Mouse (Mus musculus) layer of hippocampus, adult 11-12 months (tissue): ENCODE measurements at regions not wholly inside any gene's neighbourhood (a gene's known extent, or its start where the extent isn't known, plus 50 kb on each side); places are given as distances from the start of the nearest gene placed in this dataset.

ENCODE experiments used
- DNase-seq: peaks from one replicate; pipeline ENCODE4 v3.0.0; 2022; ENCODE audit warnings: low spot score

DNA sequence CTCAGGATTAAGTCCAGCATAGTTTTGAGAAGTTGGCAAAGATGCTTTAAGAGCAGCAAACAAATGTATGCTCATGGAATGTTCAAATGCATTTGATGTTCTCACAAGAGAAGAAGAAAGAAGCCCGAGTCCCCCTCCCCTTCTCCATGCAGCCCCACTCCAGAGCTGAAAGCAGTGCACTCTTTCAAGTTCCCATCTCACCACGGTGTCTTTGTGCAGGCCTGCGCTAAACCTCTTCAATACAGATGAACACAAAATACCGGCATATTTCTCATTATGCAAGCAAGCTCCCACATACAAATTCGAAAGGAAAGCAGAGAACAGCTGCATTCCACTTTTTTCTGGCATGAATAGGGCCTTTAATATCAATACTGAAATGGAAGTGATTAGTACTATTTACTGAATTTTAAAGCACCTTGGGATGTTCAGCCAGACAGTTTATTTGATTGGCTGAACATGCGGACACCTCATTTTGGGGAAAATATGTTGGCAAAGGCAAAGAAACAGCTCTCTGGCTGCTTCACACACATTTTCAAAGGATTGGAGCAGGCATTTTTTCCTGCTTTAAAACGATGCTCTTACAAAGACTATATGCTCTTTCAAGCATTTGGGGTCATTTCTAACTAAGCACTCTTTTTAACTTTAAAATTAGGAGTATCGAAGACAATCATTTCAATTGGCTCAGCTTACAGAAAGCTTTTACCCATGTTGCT, 595.8 kb downstream of the Car8 start:
- DNase-seq: peak; percentile 27

DNA sequence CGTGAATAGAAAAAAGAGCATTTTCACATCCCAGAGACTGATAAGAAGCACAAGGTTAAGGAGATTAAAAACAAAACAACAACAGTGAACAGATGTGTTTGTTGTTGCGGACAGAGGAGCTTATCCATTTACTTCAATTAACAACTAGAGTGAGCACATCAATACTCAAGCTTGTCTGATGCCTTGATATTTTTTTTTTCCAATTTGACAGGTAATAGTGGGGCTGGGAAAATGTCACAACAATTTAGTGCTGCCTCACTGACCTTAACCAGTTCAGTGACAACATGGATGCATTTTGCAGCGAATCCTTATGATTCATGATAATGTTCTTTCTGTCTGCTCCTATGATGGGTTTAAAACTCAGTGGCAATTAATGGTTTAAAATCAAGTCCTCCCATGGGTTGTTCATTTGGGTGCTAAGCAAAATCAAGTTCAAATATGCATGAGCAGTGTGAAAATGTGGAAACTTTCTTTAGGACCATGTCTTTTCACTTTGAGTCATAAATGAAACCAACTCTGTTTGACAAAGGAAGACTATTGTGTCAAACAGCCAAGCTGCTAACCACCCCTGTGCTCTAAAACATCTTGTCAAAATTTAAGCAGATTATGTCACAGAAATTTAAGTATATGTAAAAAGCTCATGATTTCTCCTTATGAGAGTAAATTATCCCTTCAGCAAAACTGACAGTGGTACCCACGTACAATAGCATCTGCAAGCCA, 641.0 kb downstream of the Car8 start:
- DNase-seq: no peak

DNA sequence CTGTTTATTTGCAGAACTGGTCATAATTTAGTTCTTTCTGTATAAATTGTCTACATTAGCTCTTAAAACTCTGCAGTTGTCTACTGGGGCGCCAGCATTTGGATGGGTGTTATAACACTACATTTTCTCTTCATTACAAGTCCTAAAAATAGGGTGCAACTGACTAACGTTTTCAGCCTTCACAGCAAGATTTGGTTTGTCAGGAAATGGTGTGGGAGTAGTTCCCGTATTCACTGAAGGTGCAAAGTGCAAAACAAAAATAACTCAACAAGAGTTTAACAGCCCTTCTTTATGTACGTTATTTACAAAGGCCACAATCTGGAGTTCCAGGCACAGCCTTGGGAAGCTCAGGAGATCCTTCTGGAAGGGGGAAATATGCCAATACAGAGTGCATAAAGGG, 642.7 kb downstream of the Car8 start:
- peak; percentile 51 for DNase-seq

DNA sequence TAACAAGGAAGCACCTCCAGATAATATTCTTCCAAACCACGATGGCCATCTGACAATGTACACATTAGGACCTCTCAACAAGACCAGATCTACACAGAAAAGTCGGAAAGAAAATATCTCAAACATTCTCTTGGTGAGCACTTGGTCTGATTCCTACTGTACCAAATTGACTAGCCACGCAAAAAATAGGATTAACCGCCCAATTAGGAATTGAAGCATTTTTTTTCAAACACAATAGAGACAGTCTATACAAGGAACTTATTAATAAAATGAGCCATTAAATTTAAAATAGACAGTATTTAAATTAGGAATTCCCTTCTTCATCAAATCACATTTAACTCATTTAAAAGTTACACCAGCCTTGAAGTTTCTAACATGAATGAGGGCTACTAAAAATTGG, 655.0 kb downstream of the Car8 start:
- DNase-seq: no peak

DNA sequence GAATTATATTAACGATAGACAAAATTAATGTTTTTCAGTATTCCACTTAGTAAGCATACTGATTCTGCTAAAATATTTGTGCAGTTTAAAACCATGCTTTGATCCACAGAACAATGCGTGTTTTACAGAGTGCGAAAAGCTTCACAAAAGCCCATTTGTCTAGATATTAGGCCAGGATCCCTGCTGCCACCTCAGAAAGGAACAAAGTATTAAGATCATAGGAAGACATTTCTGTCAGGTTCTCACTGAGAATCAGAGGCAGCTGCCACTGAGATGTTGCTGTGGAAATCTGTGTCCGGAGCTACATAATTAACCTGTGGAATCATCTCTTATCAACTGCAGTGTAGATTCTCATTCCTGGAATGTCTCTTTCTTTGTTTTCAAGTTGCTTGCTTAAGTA, 656.9 kb downstream of the Car8 start:
- no peak for DNase-seq

DNA sequence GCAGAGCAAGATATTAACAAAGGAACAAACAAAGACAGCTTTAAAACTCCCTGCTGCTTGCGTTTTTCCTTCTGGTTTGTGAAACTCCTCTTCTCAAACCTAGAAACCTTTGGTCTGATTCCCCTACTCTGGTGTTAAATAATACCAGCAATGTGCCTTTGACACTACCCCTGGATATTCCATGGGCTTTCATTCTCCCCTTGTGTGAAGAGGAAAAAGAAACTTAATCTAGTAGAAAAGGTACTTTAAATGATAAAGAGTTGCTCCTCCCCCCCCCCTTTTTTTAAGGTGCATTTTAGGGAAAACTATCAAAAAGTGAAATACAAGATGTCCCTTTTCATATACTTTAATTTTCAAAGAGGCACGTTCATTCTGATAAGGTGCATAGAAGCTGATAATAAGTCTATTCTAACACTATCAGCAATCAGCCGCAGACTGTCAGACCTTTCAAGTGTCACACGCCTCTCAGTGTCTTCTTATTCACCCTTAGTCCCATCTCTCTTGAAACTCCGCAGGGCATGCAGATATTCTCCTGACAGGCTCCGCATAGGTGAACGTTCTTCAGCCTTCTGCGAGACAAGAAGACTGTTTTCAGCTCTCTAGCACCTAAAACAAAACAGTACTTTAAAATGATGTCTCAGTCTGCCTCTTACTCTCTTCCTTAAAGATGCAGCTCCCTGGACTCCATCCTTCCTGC, 657.5 kb downstream of the Car8 start:
- DNase-seq: no peak

DNA sequence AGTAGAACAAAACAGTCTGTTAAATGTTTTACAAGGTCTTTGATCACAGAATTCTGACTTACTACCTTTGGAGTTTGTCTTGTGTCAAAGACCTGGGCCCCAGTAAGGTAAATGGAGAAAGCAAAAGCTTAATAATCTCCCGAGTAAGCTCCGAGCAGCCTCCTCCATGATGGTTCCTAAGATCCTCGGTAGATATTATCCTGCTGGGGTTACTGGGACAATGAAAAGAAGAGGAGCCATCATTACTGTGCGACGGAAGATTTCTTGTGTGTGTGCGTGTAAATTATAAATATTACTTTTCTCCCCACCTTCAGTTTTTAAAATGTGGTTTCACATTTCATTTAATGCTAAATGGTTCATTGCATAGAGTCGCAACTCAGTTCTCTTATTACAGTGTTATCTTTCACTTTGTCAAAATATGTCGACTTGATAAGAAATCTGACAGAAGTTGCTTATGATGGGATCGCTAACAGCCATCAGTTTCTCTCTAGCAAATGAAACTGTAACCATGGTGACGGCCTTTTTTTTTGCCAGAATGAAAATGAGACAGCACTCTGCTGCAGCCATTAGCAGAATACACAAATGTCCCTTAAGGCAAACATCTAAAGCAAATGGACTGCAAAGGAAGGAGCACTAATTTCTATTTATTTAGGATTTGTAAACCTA, 658.2 kb downstream of the Car8 start:
- peak; percentile 66 for DNase-seq

DNA sequence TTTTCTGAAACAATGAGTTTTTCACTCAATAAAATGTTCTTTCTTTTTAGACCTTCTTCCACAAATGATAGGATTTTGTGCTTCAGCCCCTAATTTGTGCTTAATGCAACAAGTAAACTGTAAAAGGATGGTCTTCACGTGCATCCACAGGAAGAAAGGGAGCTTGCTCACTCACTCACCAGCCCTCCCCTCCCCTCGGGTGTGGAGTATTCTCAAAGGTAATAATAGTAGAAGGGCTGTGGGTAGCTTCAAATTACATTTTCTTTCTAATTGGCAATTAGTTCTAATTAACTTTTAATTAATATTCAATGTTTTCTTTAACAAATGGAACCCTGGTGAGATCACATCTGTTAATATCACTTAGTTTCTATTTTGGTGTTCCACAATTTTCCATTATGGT, 664.8 kb downstream of the Car8 start:
- DNase-seq: no peak

DNA sequence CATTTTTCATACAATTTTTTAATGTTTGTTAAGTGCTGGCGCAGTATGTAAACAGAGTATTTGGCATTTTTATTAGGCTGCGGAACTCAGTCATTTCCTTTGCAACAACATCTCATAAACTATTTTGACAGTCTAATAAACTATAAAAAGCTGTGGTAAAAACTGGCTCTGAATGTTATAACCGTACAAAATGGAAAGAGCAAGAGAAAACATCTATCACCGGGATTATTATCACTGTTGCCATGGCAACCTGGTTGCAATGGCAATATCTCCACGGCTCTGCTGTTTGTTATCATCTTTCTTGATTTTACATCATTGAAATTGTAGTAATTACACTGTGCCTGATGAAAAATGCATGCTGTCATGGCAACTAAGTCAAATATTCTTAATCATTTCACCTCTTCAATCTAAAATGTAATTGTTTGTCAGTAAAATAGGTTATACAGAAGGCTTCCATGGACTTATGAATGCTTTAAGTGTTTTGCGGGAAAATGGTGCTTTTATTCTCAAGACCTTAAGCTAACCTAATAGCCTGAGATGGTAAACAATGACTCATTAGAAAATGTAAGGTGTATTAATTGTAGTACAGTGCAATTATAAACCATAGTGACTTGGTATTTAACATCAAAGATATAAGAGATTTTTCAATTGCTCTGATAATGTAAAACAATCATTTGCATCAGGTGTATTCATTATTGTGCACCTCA, 671.0 kb downstream of the Car8 start:
- DNase-seq: peak; percentile 59

DNA sequence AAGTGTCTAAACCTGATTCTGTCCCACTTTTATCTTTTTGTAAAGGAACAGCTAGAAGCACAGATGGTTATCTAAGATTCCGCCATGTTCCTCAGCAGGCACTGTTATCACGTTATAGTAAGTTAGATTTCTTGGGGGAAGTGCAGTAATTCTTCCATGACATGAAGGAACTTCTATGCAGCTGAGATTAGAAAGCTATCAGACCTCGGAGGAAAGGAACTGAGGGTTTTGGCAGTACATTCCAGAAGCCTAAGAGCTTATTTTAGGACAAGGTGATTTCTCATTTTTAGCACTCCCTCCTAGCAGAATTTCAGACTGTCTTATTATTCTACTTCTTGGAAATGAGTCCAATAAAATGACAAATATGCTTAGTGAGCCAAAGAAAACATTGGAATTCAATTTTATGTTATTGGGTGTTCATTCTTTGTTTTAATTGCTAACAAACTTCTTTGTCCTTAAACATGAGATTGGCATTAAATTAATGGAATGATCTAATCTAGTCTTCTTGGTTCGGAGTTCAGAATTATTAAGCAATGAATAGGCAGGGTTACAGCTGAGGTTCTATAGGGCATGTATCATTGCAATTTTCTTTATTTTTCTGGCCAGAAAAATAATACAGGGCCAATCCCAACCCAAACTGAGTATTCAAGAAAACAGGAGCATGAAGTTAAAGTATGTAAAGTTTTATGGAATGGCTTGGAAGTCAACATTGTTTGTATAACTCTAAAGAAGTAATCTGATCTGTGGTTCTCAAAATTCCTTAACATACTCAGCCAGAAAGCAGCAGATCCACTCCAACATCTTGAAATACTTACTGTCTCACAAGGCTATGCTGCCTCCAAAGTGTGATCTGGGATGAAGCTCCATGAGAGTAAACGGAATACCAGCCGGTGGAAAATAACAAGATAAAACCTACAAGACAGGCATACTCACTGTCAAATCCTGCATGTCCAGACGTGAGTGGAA, 678.7 kb downstream of the Car8 start:
- no peak for DNase-seq

DNA sequence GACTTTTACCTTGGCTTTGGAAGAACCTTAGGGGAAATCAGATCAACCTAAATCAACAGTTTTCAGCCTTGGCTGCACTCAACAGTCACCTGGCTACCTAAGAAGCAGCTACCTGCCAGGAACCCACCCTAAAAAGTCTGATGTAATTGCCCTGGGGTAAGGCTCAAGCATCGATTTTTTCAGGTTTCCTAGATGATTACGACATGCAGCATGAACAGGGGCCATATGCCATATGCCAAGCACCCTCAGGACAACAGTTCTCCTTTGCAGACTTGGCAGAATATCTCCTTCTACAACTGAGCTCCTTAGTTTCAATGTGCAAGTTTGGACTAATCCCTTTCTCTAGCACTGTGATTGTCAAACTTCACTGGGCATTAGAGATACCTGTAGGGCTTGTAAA, 680.1 kb downstream of the Car8 start:
- DNase-seq: no peak

DNA sequence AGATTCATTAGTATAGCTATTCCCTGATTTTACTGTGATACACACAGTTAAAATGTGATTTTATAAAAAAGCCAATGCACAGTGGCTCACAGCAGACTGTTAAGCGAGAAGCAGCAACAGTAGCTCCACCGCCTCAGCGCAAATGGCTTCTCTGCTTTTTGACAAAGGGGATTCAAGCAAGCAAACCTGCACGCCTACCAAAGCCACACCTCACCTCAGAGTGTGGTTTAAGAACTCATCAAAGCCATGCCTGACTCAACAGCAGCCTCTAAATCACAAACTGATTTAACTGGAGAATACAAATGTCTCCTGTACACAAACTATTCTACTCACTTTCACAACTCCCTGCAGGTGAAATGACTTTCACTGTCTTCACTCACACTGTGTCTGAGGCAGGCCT, 704.5 kb downstream of the Car8 start:
- DNase-seq: no peak

DNA sequence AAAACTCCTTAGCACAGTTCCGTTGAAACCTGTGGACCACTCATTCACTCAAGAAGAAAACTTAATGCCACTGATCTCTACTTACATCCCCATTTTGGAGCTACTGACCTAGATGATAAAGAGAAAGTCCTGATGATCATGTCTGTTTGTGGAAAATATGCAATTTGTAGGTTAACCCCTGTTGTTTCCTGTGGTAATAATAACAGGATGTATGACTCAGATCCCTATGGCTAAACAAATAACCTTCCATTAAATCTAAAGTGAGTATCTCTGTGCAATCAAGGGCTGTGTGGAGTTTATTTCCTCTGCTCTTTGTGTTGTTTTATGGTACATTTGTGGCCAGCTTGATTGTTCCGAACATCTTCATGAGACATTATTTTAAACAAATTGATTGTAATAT, 711.1 kb downstream of the Car8 start:
- DNase-seq: no peak

DNA sequence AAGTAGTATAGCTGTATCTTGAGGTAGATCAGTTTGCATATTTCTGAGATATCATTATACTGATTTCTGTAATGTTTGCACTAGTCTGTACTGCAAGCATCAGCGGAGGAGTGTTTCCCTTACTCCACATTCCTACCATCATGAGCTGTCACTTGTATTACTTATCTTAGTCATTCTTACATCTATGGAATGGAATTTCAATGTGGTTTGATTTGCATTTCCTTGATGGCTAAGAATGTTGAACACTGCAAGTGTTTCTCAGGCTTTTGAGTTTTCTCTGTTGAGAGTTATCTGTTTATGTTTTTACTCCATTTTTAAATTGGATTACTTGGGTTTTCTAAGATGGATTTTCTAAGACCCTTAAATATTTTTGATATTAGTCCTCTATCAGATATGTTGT, 725.8 kb downstream of the Car8 start:
- DNase-seq: no peak

DNA sequence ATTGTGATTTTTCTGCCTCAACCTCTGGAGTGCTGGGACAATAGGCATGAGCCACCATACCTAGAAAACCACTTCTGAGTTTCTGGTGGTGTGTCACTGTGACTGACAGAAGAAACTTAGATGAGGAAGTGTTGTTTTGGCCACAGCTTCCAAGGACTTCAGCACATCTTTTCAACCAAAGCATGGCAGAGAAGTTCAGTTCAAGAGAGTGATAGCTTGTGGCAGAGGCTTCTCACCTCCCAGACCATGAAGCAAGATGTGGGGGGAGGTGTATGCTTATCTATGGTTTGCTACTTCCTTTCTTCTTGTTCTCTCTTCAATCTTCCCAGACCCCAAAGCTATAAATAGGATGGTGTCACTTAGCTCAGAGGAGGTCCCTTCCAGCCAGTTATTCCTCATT, 753.3 kb downstream of the Car8 start:
- no peak for DNase-seq

DNA sequence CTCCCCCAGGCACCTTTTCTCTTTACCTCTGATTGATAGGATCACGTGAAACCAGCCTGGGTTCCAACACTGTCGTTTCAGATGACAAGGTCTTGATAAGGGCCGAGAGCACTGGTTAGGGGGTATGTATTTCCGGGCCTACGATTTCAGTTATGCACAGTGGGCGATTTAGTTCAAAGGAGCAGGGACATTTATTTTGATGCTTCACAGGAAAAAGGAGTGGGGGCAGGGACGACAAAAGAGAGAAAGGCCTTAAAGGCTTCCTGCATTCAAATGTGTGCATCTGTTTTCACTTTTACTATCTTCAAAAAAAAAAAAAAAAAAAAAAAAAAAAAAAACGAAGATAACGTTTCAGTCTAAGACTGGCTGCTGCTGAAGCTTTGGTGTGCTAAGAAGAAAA, 783.7 kb downstream of the Car8 start:
- DNase-seq: no peak

DNA sequence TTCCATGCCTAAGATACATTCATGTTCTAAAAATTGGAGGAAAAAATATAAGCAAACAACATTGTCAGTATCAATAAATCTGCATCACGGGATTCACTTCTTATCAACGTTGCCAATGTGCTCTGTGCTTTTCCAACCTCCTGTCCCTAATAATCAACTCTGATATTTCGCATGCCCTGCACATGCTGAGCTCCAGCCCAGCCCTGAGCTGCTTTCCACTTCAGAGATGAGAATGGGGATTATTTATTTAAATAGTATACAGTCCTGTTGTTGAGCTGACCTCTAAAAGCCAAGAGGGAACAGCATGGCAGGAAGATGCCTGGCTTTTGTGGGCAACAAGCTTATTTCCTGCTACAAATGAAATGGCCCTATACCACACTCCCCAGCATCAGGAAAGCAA, 786.2 kb downstream of the Car8 start:
- DNase-seq: no peak

DNA sequence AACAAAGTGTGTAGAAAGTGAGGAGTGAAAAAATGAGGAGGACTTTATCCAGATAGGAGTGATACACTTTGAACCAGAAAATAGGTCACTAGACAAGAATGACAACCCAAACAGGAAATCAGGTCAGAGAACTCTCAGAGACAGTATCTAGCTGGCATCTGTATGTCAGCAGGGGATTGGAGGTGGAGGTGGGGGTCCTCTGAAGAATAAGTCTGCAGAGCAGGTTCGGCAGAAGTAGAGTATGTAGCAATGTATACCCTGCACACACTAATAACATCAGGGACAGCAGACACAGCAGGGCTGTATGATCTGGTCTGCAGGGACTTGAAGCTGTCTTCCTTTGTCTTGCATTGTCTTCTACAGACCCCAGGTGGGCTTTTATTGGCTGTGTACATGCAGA, 787.9 kb downstream of the Car8 start:
- no peak for DNase-seq

DNA sequence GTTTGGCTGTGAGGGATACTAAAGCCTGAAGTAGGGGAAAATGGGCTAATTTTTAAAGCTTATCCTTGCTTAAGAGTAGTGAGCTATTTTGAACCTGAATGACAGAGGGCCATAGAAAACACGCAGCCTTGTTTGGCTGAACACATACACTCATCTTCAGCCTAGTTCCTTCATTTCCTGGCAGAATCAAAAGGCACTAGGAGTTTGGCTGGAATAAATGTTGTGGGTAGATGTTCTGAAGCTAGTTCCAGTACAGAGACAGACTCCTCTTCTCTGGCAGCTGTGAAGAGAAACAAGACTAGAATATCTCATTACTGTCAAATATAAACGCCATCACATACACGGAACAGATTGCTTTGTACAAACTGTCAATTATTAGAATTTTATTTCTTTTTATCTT, 809.5 kb downstream of the Car8 start:
- peak; percentile 46 for DNase-seq

DNA sequence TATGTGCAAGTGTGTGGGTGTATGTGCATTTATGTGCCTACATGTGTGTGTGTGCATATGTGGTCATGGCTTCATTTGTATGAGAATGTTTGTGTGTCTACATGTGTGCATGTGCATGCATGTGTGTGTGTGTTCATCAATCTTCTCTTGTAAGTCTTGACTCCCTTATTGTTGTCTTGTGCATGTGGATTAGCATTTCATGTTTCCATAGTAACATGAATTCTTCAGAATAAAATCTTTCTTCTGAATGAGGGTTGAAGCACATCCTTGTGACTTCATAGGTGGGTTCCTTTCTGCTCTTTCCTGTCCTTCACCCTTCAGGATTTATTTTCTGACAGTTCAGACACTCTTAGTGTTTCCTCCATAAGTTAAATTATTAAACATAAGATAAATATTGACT, 814.8 kb downstream of the Car8 start:
- no peak for DNase-seq

DNA sequence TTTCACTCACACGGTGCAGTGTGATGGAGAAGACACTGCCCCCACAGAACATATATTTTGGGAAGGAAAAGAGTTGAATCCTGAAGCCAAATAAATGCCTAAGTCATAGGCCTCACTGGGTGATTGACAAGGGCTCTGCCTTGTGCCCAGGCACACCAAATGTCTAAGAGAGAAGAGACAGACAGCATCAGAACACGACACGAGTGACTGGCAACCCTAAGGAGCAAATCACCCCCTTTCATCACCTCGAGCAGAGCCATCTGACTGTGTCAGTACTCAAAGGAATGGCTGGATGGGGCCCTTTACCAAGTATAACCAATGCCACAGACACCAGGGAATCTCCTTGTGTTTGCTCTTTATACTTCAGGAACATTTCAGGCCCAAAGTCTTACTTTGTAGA, 815.6 kb downstream of the Car8 start:
- no peak for DNase-seq
